Mouse (Mus musculus): ENCODE measurements around the gene Kcnq5.

GRCm38 (mm10) chr1:21622455-21622854 lies 339.3 kb downstream of the Kcnq5 start:
- TF ChIP-seq GATA1 (IDR thresholded peaks at IDR 0.05; ENCODE audit: borderline replicate concordance, low read length) (no peak), FLI1 (IDR thresholded peaks at IDR 0.05; ENCODE audit: low read length) (no peak)
